Mouse (Mus musculus) CD4-positive, CD25-positive, alpha-beta regulatory T cell (primary cell): ENCODE measurements around the gene Pik3c2b. TPM values are rescaled to one million over a fixed set of nuclear protein-coding genes. Genes with fewer than 3 reads are reported as not detected.

ENCODE experiments used
- polyA plus RNA-seq: library from polyadenylated mRNA; unstranded; fragments of 100-300 nt; shearing (Covaris generic); gene quantifications from one replicate; pipeline ENCODE4 v1.2.1, GENCODE M21; 2017

Gene Pik3c2b
- polyA plus RNA-seq, result 1.8 TPM

GRCm38 (mm10) chr1:133045011-133045860 is at the start of gene Pik3c2b:
Pik3c2b (plus strand) TSS chr1:133045667.

GRCm38 (mm10) chr1:133030461-133030860 is 15.0 kb upstream of the Pik3c2b start, which contains the start of gene Mdm4:
Mdm4 (minus strand) TSS chr1:133030561.

GRCm38 (mm10) chr1:133130638-133131560 is 85.4 kb downstream of the Pik3c2b start, which contains the start of gene Ppp1r15b:
Ppp1r15b (plus strand) TSS chr1:133131143.

Other genes with a start within 250 kb of the Pik3c2b start
- not detected for gene Lrrn2, start 165.4 kb upstream of the Pik3c2b start, polyA plus RNA-seq
- gene Mdm4, start 15.1 kb upstream of the Pik3c2b start, polyA plus RNA-seq, result 89.2 TPM
- 44.3 TPM for gene Ppp1r15b, start 85.5 kb downstream of the Pik3c2b start, polyA plus RNA-seq
- gene Plekha6, start 118.5 kb downstream of the Pik3c2b start, polyA plus RNA-seq, result 0.51 TPM